Mouse (Mus musculus): ENCODE results near the gene Card11. TPM values are rescaled to one million over a fixed set of nuclear protein-coding genes. Genes with fewer than 3 reads are reported as not detected.

Gene Card11
- polyA plus RNA-seq, 1 experiment = 0.19 TPM

DNA sequence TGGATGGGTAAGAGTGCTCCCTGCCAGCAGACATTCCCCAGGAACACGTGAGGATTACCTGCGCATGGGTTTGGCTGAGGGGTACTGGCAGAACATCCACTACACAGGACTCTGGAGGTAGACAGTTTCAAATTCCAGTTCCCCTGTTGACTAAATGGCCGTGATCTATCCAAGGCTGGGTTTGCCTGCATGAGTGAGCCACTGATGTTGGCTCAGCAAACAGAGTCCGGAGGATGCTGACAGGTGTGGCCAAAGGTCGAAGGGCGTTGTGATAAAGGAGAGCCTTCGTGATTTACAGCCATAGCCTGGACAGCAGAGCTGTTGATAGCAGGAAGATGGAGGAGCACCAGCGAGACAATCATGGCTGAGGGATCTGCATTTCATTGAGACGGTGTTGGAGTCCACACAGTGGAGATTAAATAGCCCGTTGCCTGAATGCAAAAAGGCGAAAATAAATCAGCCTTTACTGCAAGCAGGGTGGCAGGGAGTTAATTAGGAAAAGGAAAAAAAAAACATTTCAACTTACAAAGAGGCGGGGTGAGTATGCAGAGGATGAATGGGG is 147.9 kb downstream of the Card11 start:
- Histone ChIP-seq H3K27me3 (ENCODE audit: control insufficient read depth, insufficient read depth, low read length) (no peaks in the 10 kb centered on the region), H3K4me3 (ENCODE audit: control insufficient read depth, low read depth, low read length) (no peak overlapping the region), H3K36me3 (ENCODE audit: control insufficient read depth, insufficient read depth, low read length) (no peaks in the 10 kb centered on the region), H3K27ac (ENCODE audit: control insufficient read depth, insufficient read depth, low read depth, low read length) (no peak overlapping the region), H3K4me1 (ENCODE audit: control insufficient read depth, insufficient read depth, low read length) (no peaks in the 10 kb centered on the region)
- TF ChIP-seq CTCF (IDR thresholded peaks at IDR 0.05; ENCODE audit: control insufficient read depth, insufficient read depth, insufficient replicate concordance, low read depth, low read length) (no peak), POLR2A (IDR thresholded peaks at IDR 0.05; ENCODE audit: control insufficient read depth, low read depth, low read length) (no peak)

DNA sequence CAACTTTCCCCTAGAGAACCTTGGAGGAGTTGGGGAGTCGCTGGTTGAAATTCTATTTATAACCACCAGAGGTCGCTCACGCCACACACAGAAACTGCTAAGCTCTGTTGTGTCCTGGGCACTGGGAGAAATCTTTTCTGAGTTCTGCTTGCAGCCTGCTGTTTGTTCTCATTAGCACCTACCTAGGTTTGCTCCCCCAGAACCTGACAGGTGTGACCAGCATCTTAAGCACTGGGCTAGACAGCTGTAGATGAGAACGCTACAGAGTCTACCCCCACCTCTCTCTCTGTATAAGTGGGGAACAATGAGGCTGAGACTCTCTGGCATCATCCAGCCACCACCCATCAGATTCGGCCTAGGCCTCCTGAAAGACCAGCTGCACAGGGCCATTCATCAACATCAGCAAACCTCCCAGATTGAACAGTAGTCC is 153.1 kb downstream of the Card11 start:
- H3K27ac ChIP-seq (ENCODE audit: control insufficient read depth, insufficient read depth, low read depth, low read length) = no peak overlapping the region
- no peak overlapping the region for H3K4me3 ChIP-seq (ENCODE audit: control insufficient read depth, low read depth, low read length)
- TF ChIP-seq POLR2A (IDR thresholded peaks at IDR 0.05; ENCODE audit: control insufficient read depth, low read depth, low read length) (no peak), CTCF (IDR thresholded peaks at IDR 0.05; ENCODE audit: control insufficient read depth, insufficient read depth, insufficient replicate concordance, low read depth, low read length) (peak; percentile 55; the same call in 1 of the 2 replicates)
- no peaks in the 10 kb centered on the region for H3K27me3 ChIP-seq (ENCODE audit: control insufficient read depth, insufficient read depth, low read length)
- H3K4me1 ChIP-seq (ENCODE audit: control insufficient read depth, insufficient read depth, low read length) = no peaks in the 10 kb centered on the region
- no peaks in the 10 kb centered on the region for H3K36me3 ChIP-seq (ENCODE audit: control insufficient read depth, insufficient read depth, low read length)

DNA sequence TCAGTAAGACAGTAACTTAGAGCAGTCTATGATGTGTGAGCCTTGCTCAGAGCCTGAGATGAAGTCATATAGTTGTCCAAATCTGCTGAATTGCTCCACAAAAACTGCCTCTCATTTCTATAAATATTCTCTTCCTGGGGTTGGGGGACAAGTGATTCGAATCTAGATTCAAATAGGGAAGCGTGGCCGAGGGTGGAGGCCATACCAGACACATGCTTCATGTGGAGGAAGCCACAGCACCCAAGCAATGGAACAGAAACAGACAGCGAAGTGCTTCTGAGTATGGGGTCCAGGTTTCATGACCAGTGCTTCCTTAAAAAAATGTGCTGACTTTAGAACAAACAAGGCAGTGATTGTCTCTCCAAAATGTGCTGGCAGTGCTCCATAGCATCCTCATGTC is 158.4 kb downstream of the Card11 start:
- Histone ChIP-seq H3K27me3 (ENCODE audit: control insufficient read depth, insufficient read depth, low read length) (no peaks in the 10 kb centered on the region), H3K36me3 (ENCODE audit: control insufficient read depth, insufficient read depth, low read length) (no peaks in the 10 kb centered on the region), H3K4me1 (ENCODE audit: control insufficient read depth, insufficient read depth, low read length) (no peaks in the 10 kb centered on the region), H3K27ac (ENCODE audit: control insufficient read depth, insufficient read depth, low read depth, low read length) (no peak overlapping the region), H3K4me3 (ENCODE audit: control insufficient read depth, low read depth, low read length) (no peak overlapping the region)
- TF ChIP-seq POLR2A (IDR thresholded peaks at IDR 0.05; ENCODE audit: control insufficient read depth, low read depth, low read length) = no peak
- no peak for TF ChIP-seq CTCF (IDR thresholded peaks at IDR 0.05; ENCODE audit: control insufficient read depth, insufficient read depth, insufficient replicate concordance, low read depth, low read length)

DNA sequence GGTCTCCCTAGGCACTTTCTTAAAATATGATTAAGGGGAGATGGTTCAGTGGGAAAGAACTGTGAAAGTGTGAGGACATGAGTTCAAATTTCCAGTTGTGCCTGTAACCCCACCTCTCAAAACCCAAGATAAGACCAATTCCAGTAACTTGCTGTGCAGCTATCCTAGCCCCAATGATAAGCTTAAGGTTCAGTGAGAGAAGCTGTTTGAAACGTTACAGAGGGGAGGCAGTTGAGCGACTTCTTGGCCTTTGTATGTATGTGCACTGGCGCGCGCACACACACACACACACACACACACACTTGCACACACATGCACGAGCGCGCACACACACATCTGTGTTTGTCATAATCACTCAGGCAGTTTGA is 169.3 kb downstream of the Card11 start:
- TF ChIP-seq CTCF (IDR thresholded peaks at IDR 0.05; ENCODE audit: control insufficient read depth, insufficient read depth, insufficient replicate concordance, low read depth, low read length) (no peak), POLR2A (IDR thresholded peaks at IDR 0.05; ENCODE audit: control insufficient read depth, low read depth, low read length) (no peak; the same call in 1 of the 2 replicates)
- Histone ChIP-seq H3K27ac (ENCODE audit: control insufficient read depth, insufficient read depth, low read depth, low read length) (peak overlapping the region; percentile 9; the same call in 1 of the 2 replicates), H3K4me1 (ENCODE audit: control insufficient read depth, insufficient read depth, low read length) (peaks cover 10% of the 10 kb centered on the region), H3K27me3 (ENCODE audit: control insufficient read depth, insufficient read depth, low read length) (no peaks in the 10 kb centered on the region), H3K4me3 (ENCODE audit: control insufficient read depth, low read depth, low read length) (peak overlapping the region; percentile 34; the same call in 1 of the 2 replicates), H3K36me3 (ENCODE audit: control insufficient read depth, insufficient read depth, low read length) (no peaks in the 10 kb centered on the region)

DNA sequence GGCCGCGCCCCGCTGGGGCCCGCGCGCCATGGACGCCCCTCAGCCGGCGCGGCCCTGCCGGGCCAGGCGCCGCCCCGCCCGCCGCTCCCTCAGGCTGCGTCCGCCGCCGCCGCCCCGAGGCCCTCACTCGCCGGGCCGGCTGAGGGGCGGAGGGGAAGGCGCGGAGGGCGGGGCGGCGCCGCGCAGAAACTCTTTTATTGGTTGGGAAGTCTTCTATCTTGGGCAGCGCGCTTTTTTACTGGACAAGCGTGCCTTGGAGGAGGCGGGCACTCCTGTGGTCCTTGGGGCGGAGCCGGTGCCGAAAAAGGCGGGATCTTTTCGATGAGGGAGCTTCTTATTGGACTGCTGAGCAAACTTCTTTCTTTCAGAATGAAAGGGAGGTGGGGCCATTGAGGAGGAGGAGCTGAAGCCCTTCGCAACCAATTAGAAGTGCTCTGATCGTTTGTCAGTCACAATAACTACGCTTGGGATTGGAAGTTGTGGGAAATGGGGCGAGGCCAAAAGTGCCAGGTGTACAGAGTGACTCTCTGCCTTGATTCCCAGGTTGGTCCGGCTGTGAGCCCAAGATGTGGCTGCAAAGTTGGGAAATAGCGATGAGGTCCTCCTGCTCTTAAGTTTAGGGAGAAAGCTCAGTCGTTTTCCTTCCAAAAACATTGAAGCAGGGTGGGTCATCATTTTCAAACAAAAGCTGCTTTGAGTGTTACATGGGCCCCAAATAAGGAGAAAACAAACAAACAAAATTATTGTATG is 169.9 kb downstream of the Card11 start, which contains the start of gene Gna12:
Gene Gna12, minus strand, starts transcription at position 118 of the 750 bp plus-strand sequence.
- H3K36me3 ChIP-seq (ENCODE audit: control insufficient read depth, insufficient read depth, low read length) = no peaks in the 10 kb centered on the region
- H3K4me3 ChIP-seq (ENCODE audit: control insufficient read depth, low read depth, low read length) = peak within 1 kb of the TSS; percentile 95
- peaks cover 10% of the 10 kb centered on the region for H3K4me1 ChIP-seq (ENCODE audit: control insufficient read depth, insufficient read depth, low read length)
- H3K27me3 ChIP-seq (ENCODE audit: control insufficient read depth, insufficient read depth, low read length) = no peaks in the 10 kb centered on the region
- H3K27ac ChIP-seq (ENCODE audit: control insufficient read depth, insufficient read depth, low read depth, low read length) = peak within 1 kb of the TSS; percentile 80
- TF ChIP-seq CTCF (IDR thresholded peaks at IDR 0.05; ENCODE audit: control insufficient read depth, insufficient read depth, insufficient replicate concordance, low read depth, low read length) = no peak
- no peak; the same call in 1 of the 2 replicates for TF ChIP-seq POLR2A (IDR thresholded peaks at IDR 0.05; ENCODE audit: control insufficient read depth, low read depth, low read length)

DNA sequence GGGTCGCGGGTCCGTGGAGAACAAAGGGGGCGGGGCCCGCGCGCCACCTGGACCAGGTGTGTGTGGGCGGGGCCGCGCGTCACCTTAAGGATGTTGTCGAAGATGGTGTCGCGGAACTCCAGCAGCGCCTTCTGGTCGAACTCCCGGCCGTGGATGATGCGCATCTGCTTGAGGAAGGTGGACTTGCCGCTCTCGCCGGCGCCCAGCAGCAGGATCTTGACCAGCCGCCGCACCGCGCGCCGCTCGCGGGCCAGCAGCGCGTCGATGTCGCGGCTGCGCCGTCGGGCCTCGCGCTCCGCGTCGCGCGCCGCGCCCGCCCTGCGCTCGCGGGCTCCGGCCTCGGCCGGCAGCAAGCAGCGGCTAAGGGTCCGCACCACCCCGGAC is 170.5 kb downstream of the Card11 start:
- peak overlapping the region; percentile 80 for H3K27ac ChIP-seq (ENCODE audit: control insufficient read depth, insufficient read depth, low read depth, low read length)
- TF ChIP-seq CTCF (IDR thresholded peaks at IDR 0.05; ENCODE audit: control insufficient read depth, insufficient read depth, insufficient replicate concordance, low read depth, low read length) (no peak), POLR2A (IDR thresholded peaks at IDR 0.05; ENCODE audit: control insufficient read depth, low read depth, low read length) (no peak)
- peak overlapping the region; percentile 95 for H3K4me3 ChIP-seq (ENCODE audit: control insufficient read depth, low read depth, low read length)
- no peaks in the 10 kb centered on the region for H3K27me3 ChIP-seq (ENCODE audit: control insufficient read depth, insufficient read depth, low read length)
- H3K4me1 ChIP-seq (ENCODE audit: control insufficient read depth, insufficient read depth, low read length) = peaks cover 10% of the 10 kb centered on the region
- no peaks in the 10 kb centered on the region for H3K36me3 ChIP-seq (ENCODE audit: control insufficient read depth, insufficient read depth, low read length)

DNA sequence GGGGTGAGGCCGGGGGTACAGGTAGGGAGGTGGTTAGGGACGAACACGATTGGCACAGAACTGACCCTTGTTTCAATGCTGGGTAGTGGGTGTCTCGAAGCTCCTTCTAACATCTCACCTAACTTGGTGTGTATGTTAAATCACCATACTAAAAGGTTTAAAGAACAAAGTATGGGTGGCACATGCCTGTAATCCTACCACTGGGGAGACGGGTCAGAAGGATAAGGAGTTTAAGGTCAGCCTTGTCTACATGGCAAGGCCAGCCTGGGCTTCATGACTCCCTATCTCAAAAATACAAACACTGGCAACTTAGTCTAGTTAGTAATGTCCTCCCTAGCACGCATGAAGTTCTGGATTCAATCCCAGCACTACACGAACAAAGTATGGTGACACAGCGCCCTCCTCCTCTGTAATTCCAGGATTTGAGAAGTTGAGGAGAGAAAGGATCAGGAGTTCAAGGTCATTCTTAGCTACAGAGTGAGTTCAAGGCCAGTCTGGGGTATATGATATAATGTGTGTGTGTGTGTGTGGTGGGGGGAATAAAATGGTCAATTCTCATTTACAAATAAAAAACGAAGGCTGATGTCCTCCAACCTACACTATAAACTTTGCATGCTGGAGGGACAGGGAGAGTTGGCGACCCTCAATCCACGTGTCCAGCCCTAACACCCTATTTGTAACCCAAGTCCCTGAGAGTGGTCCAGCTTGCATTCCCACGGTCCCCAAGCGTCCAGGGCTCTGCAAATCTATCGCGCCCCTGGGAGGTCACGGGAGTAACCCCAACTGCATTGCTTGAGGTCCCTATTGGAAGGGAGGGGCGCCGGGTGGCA is 171.1 kb downstream of the Card11 start:
- TF ChIP-seq POLR2A (IDR thresholded peaks at IDR 0.05; ENCODE audit: control insufficient read depth, low read depth, low read length) (no peak), CTCF (IDR thresholded peaks at IDR 0.05; ENCODE audit: control insufficient read depth, insufficient read depth, insufficient replicate concordance, low read depth, low read length) (no peak)
- Histone ChIP-seq H3K27me3 (ENCODE audit: control insufficient read depth, insufficient read depth, low read length) (no peaks in the 10 kb centered on the region), H3K27ac (ENCODE audit: control insufficient read depth, insufficient read depth, low read depth, low read length) (peak overlapping the region; percentile 80), H3K36me3 (ENCODE audit: control insufficient read depth, insufficient read depth, low read length) (no peaks in the 10 kb centered on the region), H3K4me3 (ENCODE audit: control insufficient read depth, low read depth, low read length) (peak overlapping the region; percentile 95), H3K4me1 (ENCODE audit: control insufficient read depth, insufficient read depth, low read length) (peaks cover 10% of the 10 kb centered on the region)
